Mouse (Mus musculus) CH12.LX (cell line): Measurements from ENCODE around the gene Sprr2e. TPM values are rescaled to one million over a fixed set of nuclear protein-coding genes. Genes with fewer than 3 reads are reported as not detected.

ENCODE experiments used
- DNase-seq: peaks from one replicate; pipeline ENCODE4 v3.0.0-alpha.2; 2013; ENCODE audit errors: extremely low read depth
- H3K27ac ChIP-seq: 2 replicates; pipeline ENCODE4 v1.5.1; 2012; ENCODE audit warnings: low read depth, mild to moderate bottlenecking, control low read depth, moderate library complexity; ENCODE audit not compliant: insufficient read depth
- H3K27me3 ChIP-seq: replicated peaks from 2 replicates; pipeline ENCODE3; 2012; ENCODE audit warnings: inconsistent platforms
- H3K36me3 ChIP-seq, 2 experiments: replicated peaks in 1 of 2; 2 replicates each; pipeline versions ENCODE3 to v1.6.1; 2012; ENCODE audit warnings: inconsistent platforms in 1 of 2, low read length in 1 of 2, mild to moderate bottlenecking in 1 of 2, mixed read lengths in 1 of 2, moderate library complexity in 1 of 2; ENCODE audit not compliant: control insufficient read depth in 1 of 2, insufficient read depth in 1 of 2
- H3K4me1 ChIP-seq, 2 experiments: 2 replicates each; pipeline ENCODE4 v1.6.1; 2012; ENCODE audit warnings: inconsistent platforms in 1 of 2, moderate library complexity in 1 of 2; ENCODE audit not compliant: insufficient read depth in 2 of 2, control insufficient read depth in 1 of 2
- H3K4me2 ChIP-seq: 2 replicates; pipeline ENCODE4 v1.6.1; 2012; ENCODE audit warnings: low read depth, mild to moderate bottlenecking, control low read depth; ENCODE audit not compliant: poor library complexity, insufficient read depth, severe bottlenecking
- H3K4me3 ChIP-seq, 3 experiments: fragments of 150-350 bp in 1 of 3; sonication (generic) in 1 of 3; replicated peaks in 1 of 3; 2 replicates each; pipeline versions ENCODE3 to v1.5.1; 2011 to 2012; ENCODE audit warnings: low read depth in 2 of 3, low read length in 2 of 3, mild to moderate bottlenecking in 2 of 3, moderate library complexity in 2 of 3, control low read depth in 1 of 3, improper control_type of control experiment in 1 of 3, inconsistent platforms in 1 of 3, mixed read lengths in 1 of 3; ENCODE audit not compliant: poor library complexity in 1 of 3
- H3K79me2 ChIP-seq: replicated peaks from 2 replicates; pipeline ENCODE4 v1.6.1; 2012; ENCODE audit warnings: mild to moderate bottlenecking, moderate library complexity; ENCODE audit not compliant: control insufficient read depth, poor library complexity, insufficient read depth, severe bottlenecking; ENCODE audit errors: extremely low read depth
- H3K9ac ChIP-seq: 2 replicates; pipeline ENCODE4 v1.6.1; 2012; ENCODE audit warnings: low read depth, mild to moderate bottlenecking, control low read depth, moderate library complexity; ENCODE audit not compliant: insufficient read depth
- H3K9me3 ChIP-seq: replicated peaks from 2 replicates; pipeline ENCODE3; 2012; ENCODE audit warnings: low read length, inconsistent platforms, mixed read lengths
- CHD1 ChIP-seq: IDR thresholded peaks from 2 replicates; pipeline ENCODE4 v1.6.1; 2012; ENCODE audit warnings: low read depth, low read length, improper control_type of control experiment, inconsistent platforms
- CTCF ChIP-seq, 2 experiments: IDR thresholded peaks in 1 of 2; conservative IDR thresholded peaks in 1 of 2; 2 replicates each; pipeline ENCODE4 v1.5.1; 2011 to 2012; ENCODE audit warnings: low read depth in 2 of 2, low read length in 2 of 2, improper control_type of control experiment in 1 of 2, inconsistent platforms in 1 of 2, mild to moderate bottlenecking in 1 of 2, moderate library complexity in 1 of 2
- E2F4 ChIP-seq: IDR thresholded peaks from 2 replicates; pipeline ENCODE4 v1.6.1; 2011; ENCODE audit warnings: low read depth, low read length, improper control_type of control experiment; ENCODE audit not compliant: insufficient replicate concordance
- ELF1 ChIP-seq: IDR thresholded peaks from 2 replicates; pipeline ENCODE4 v1.6.1; 2014; ENCODE audit warnings: low read depth, mild to moderate bottlenecking, inconsistent platforms, low read length, improper control_type of control experiment
- EP300 ChIP-seq: IDR thresholded peaks from 2 replicates; pipeline ENCODE4 v1.6.1; 2011; ENCODE audit warnings: low read length, improper control_type of control experiment
- ETS1 ChIP-seq: conservative IDR thresholded peaks from 2 replicates; pipeline ENCODE4 v1.6.1; 2012; ENCODE audit warnings: low read depth, mild to moderate bottlenecking, inconsistent platforms, low read length, improper control_type of control experiment, moderate library complexity
- IRF4 ChIP-seq: IDR thresholded peaks from 2 replicates; pipeline ENCODE4 v1.6.1; 2014; ENCODE audit warnings: low read depth, mild to moderate bottlenecking, inconsistent platforms, low read length, improper control_type of control experiment
- JUN ChIP-seq: IDR thresholded peaks from 2 replicates; pipeline ENCODE4 v1.6.1; 2011; ENCODE audit warnings: low read depth, mild to moderate bottlenecking, low read length, improper control_type of control experiment, moderate library complexity; ENCODE audit not compliant: insufficient read depth
- JUND ChIP-seq: conservative IDR thresholded peaks from 2 replicates; pipeline ENCODE4 v1.6.1; 2011; ENCODE audit warnings: low read depth, low read length, improper control_type of control experiment
- KAT2A ChIP-seq: IDR thresholded peaks from 2 replicates; pipeline ENCODE4 v1.6.1; 2012; ENCODE audit warnings: low read length, improper control_type of control experiment, inconsistent platforms; ENCODE audit not compliant: insufficient replicate concordance
- MAFK ChIP-seq: IDR thresholded peaks from 2 replicates; pipeline ENCODE4 v1.6.1; 2011; ENCODE audit warnings: low read length, improper control_type of control experiment; ENCODE audit not compliant: insufficient replicate concordance
- MAX ChIP-seq: IDR thresholded peaks from 2 replicates; pipeline ENCODE4 v1.6.1; 2011; ENCODE audit warnings: low read length, improper control_type of control experiment
- MEF2A ChIP-seq: IDR thresholded peaks from 2 replicates; pipeline ENCODE4 v1.6.1; 2014; ENCODE audit warnings: low read depth, mild to moderate bottlenecking, inconsistent platforms, low read length, improper control_type of control experiment, borderline replicate concordance
- MXI1 ChIP-seq: IDR thresholded peaks from 2 replicates; pipeline ENCODE4 v1.6.1; 2011; ENCODE audit warnings: mild to moderate bottlenecking, low read depth, low read length, improper control_type of control experiment
- MYC ChIP-seq: IDR thresholded peaks from 2 replicates; pipeline ENCODE4 v1.6.1; 2011; ENCODE audit warnings: low read depth, mild to moderate bottlenecking, improper control_type of control experiment, low read length
- NELFE ChIP-seq: IDR thresholded peaks from 2 replicates; pipeline ENCODE4 v1.6.1; 2011; ENCODE audit warnings: low read depth, low read length, improper control_type of control experiment
- RAD21 ChIP-seq: IDR thresholded peaks from 2 replicates; pipeline ENCODE4 v1.6.1; 2011; ENCODE audit warnings: low read depth, mild to moderate bottlenecking, low read length, improper control_type of control experiment, moderate library complexity
- RCOR1 ChIP-seq: conservative IDR thresholded peaks from 2 replicates; pipeline ENCODE4 v1.6.1; 2012; ENCODE audit warnings: low read depth, mild to moderate bottlenecking, inconsistent platforms, low read length, improper control_type of control experiment
- SIN3A ChIP-seq: IDR thresholded peaks from 2 replicates; pipeline ENCODE4 v1.6.1; 2012; ENCODE audit warnings: low read length, improper control_type of control experiment, inconsistent platforms
- UBTF ChIP-seq: IDR thresholded peaks from 2 replicates; pipeline ENCODE4 v1.6.1; 2012; ENCODE audit warnings: low read depth, mild to moderate bottlenecking, inconsistent platforms, low read length, improper control_type of control experiment, moderate library complexity
- USF1 ChIP-seq: IDR thresholded peaks from 2 replicates; pipeline ENCODE4 v1.6.1; 2014; ENCODE audit warnings: low read depth, mild to moderate bottlenecking, inconsistent platforms, low read length, improper control_type of control experiment
- USF2 ChIP-seq: conservative IDR thresholded peaks from 2 replicates; pipeline ENCODE4 v1.6.1; 2011; ENCODE audit warnings: low read depth, low read length, improper control_type of control experiment
- ZKSCAN1 ChIP-seq: IDR thresholded peaks from 2 replicates; pipeline ENCODE4 v1.6.1; 2012; ENCODE audit warnings: low read depth, inconsistent platforms, low read length, improper control_type of control experiment, borderline replicate concordance
- ZMIZ1 ChIP-seq: IDR thresholded peaks from 2 replicates; pipeline ENCODE4 v1.6.1; 2012; ENCODE audit warnings: low read depth, mild to moderate bottlenecking, inconsistent platforms, low read length, improper control_type of control experiment
- ZNF384 ChIP-seq: IDR thresholded peaks from 2 replicates; pipeline ENCODE4 v1.6.1; 2012; ENCODE audit warnings: low read depth, low read length, improper control_type of control experiment, inconsistent platforms
- dilution Hi-C: fragments of 300-500 bp; cut with MboI; formaldehyde crosslinking; loops from 2 replicates; pipeline ENCODE4 v1.14.3; 2020; ENCODE audit warnings: low sequenced_read_pairs; ENCODE audit not compliant: extremely low pct_unique_long_range_greater_than_20kb, extremely low pct_ligation_motif_present
- in situ Hi-C: fragments of 300-500 bp; cut with MboI; formaldehyde crosslinking; loops from 3 replicates; pipeline ENCODE4 v1.14.3; 2019; ENCODE audit warnings: low sequenced_read_pairs, low pct_ligation_motif_present, low pct_unique_long_range_greater_than_20kb, mixed read lengths
- polyA plus RNA-seq: library from polyadenylated mRNA; unstranded; fragments of >175 nt; gene quantifications from 2 replicates; pipeline ENCODE4 v1.2.1, GENCODE M21; 2012; ENCODE audit warnings: low read depth; ENCODE audit not compliant: insufficient read length
- total RNA-seq, 2 experiments: library from RNA; depleted of rRNA; stranded (reverse); fragments of 300-350 nt in 1 of 2; fragments of >200 nt in 1 of 2; gene quantifications; 2 replicates each; pipeline ENCODE4 v1.2.3; 2012 to 2014

Sprr2e gene
- total and polyA plus RNA-seq, 3 experiments = not detected

GRCm38 (mm10) chr3:92336278-92336677, 15.7 kb upstream of the Sprr2e start:
- Histone ChIP-seq H3K9ac (no peak overlapping the region), H3K9me3 (peaks cover 28% of the 10 kb centered on the region), H3K4me2 (no peak overlapping the region), H3K36me3 (no peaks in the 10 kb centered on the region), H3K79me2 (no peaks in the 10 kb centered on the region), H3K4me3 (no peak overlapping the region), H3K27ac (no peak overlapping the region), H3K4me1 (no peaks in the 10 kb centered on the region), H3K27me3 (no peaks in the 10 kb centered on the region)
- dilution Hi-C loops (no loop called here), in situ Hi-C loops (no loop called here)
- DNase-seq = no peak
- TF ChIP-seq USF2 (no peak), MXI1 (no peak)

- in situ Hi-C loops = no loop called here
Observed at GRCm38 (mm10) chr3:92338840-92339239, 13.1 kb upstream of the Sprr2e start, which contains the start of gene Sprr2d. Sprr2d (plus strand) TSS chr3:92339140.

DNA sequence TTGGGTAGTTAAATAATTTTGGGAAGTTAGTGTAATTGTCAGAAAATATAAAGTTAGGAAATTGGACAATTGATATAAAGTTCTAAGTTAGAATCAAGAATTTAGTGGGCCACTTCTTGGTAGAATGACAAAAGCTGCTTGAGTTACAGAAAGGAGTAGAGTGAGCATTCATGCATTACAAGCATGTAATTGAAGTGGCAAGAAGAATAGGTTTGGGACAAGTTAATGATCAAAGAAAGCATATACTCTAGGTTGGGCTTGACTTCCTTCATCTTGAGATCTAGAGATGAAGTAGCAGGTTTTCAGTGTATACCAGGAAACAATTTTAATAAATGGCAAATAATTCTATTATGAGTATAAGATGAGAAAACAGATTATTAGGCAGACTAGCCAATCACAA, 9.7 kb downstream of the Sprr2e start:
- DNase-seq = no peak
- in situ Hi-C loops = no loop called here
- TF ChIP-seq MEF2A (no peak), MXI1 (no peak), SIN3A (no peak), CTCF (conservative IDR thresholded peaks at IDR 0.05 in 1 of 2, IDR thresholded peaks at IDR 0.05 in 1 of 2; ENCODE audit: low read depth in 2 of 2, low read length in 2 of 2) (no peak), JUN (no peak), ZMIZ1 (no peak), IRF4 (no peak), MAX (no peak), RCOR1 (no peak), USF1 (no peak), MAFK (no peak), ZKSCAN1 (no peak), CHD1 (no peak), JUND (no peak), MYC (no peak), RAD21 (no peak)
- H3K4me3 ChIP-seq = no peak overlapping the region
- no peak overlapping the region for H3K27ac ChIP-seq
- no peaks in the 10 kb centered on the region for H3K27me3 ChIP-seq
- no peak overlapping the region for H3K4me2 ChIP-seq
- dilution Hi-C loops = no loop called here
- H3K9me3 ChIP-seq = peaks cover 23% of the 10 kb centered on the region
- no peaks in the 10 kb centered on the region for H3K4me1 ChIP-seq
- H3K9ac ChIP-seq = no peak overlapping the region
- H3K36me3 ChIP-seq = no peaks in the 10 kb centered on the region
- H3K79me2 ChIP-seq = no peaks in the 10 kb centered on the region

More at GRCm38 (mm10) chr3:92338840-92339239, 13.1 kb upstream of the Sprr2e start, which contains the start of gene Sprr2d:
- Histone ChIP-seq H3K79me2 (no peaks in the 10 kb centered on the region), H3K36me3 (no peaks in the 10 kb centered on the region), H3K27me3 (no peaks in the 10 kb centered on the region), H3K4me3 (no peak within 1 kb of the TSS), H3K4me1 (no peaks in the 10 kb centered on the region), H3K9ac (no peak within 1 kb of the TSS), H3K27ac (no peak within 1 kb of the TSS), H3K4me2 (no peak within 1 kb of the TSS), H3K9me3 (peaks cover 24% of the 10 kb centered on the region)
- TF ChIP-seq ETS1 = no peak
- no peak for TF ChIP-seq MAX
- TF ChIP-seq E2F4 = no peak
- TF ChIP-seq EP300 = no peak
- TF ChIP-seq JUN = no peak
- TF ChIP-seq UBTF = no peak
- no peak for TF ChIP-seq ELF1
- no peak for TF ChIP-seq ZNF384
- TF ChIP-seq CTCF (conservative IDR thresholded peaks at IDR 0.05 in 1 of 2, IDR thresholded peaks at IDR 0.05 in 1 of 2; ENCODE audit: low read depth in 2 of 2, low read length in 2 of 2) = no peak
- no peak for TF ChIP-seq JUND
- TF ChIP-seq NELFE = no peak
- no peak for TF ChIP-seq USF1
- TF ChIP-seq RAD21 = no peak
- no peak for TF ChIP-seq KAT2A
- no peak for DNase-seq
- dilution Hi-C loops = no loop called here
